Mouse (Mus musculus): Measurements from ENCODE around the gene Mrtfa. TPM values are rescaled to one million over a fixed set of nuclear protein-coding genes. Genes with fewer than 3 reads are reported as not detected.

The Mrtfa gene
- total RNA-seq, 2 experiments from 2014 or later, result 23.7 to 26.2 TPM

DNA sequence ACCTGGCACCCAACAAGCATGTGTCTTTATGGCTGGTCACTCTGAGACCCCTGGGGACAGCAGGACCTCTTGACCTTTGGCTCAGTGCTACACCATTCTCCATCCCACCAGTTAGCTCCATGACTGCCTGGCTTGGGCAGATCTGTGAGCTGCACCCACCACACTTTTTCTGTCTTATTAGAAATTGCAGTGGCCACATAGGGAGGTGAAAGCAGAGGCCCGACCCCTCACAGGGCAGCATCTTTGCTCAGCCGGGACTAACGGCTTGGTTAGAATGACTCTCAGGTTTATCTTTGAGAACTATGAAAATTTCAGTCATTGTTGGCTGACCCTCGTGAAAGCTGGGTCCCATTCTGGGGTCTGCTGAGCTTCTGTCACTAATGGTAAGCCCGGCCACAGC lies 163.7 kb downstream of the Mrtfa start:
- DNase-seq, result no peak

DNA sequence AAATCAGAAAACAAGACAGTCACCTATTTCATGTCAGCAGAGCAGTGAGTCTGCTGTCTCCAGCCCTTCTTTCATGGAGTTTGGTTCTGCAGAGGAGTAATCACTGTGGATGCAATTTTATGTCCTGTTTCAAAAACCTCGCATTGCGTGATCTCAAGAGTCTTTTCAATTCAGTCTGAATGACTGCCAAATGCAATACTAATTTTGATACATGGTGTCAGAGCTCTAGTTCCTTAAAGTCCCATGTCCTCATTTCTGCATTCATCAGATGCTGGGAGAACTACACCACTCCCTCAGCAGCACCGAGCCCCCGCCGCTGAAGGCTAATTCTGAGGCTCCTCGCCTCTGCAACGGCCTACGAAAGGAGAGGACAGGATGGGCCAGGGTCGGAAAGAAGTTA lies 166.7 kb downstream of the Mrtfa start:
- no peak for DNase-seq

DNA sequence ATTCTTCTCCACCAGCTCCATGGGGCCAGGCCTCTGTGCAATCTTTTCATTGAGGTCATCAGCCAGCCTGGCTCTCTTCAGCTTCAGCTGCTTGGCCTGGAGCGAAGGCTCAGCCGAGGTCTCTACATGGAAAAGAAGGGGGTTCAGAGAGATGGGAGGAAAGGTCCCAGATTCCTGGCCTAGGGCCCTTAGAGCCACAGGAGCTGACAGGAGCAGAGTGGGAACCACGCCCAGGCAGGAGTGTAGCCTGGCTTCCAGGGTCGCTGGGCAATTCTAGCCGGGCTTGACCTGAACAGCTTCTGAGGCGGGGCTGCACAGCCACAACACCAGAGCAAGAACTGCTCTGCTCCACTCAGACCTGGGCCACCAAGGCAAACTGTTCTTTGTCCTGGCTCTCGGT lies 168.1 kb downstream of the Mrtfa start:
- no peak for DNase-seq

DNA sequence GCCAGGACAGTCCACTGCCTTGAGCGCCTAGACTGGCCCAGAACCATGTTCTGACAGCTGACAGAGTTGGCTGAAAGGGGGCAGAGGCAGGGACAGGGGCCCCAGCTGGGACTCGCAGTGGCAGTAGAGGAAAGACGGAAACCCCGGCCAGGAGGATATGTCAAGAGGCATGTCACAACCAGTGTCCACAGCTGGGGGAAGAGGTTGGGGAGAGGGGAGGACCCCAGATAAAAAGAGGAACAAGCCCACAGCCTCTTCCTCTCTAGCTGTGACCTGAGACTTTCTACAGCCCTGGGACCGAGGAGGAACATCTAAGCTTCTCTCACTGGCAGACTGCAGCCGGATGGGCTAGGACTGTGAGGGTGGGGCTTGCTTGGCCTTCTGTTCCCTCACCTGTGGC lies 169.2 kb downstream of the Mrtfa start:
- no peak for DNase-seq

DNA sequence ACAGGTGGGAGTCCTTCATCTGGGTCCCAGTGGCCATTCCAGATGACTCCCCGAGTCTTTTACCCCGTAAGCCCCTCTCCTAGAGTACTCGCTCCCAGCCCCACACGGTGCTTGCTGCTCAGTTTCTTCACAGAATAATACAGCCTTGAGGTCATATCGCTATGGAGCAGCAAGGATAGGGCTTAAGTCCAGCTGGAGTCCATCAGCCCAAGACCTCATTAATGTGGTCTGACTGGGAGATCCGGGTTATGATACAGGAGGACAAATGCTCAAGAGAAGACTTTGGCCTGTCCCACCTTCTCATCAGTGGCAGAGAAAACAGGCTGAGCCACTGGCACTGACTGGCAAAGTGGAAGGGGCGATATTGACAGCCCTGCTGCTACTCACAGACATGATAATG lies 173.2 kb downstream of the Mrtfa start:
- no peak for DNase-seq

DNA sequence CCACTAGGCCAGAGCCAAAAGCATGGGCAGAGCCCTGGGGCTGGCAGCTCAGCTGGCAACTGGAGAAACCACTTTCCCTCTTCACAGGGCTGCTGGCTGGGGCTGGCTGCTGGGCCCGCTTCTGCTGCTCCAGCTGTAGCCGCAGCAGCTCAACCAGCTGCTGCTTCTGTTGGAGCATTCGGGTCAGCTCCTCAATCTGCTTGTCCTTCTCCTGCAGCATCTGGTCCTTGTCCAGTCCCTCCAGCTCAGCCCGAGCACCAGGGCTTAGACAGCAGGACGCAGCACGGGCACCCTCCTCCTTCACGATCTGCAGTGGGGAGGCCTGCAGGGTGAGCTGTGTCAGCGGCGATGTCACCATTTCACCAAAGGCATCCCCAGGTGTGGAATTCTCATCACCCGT lies 174.1 kb downstream of the Mrtfa start:
- no peak for DNase-seq

DNA sequence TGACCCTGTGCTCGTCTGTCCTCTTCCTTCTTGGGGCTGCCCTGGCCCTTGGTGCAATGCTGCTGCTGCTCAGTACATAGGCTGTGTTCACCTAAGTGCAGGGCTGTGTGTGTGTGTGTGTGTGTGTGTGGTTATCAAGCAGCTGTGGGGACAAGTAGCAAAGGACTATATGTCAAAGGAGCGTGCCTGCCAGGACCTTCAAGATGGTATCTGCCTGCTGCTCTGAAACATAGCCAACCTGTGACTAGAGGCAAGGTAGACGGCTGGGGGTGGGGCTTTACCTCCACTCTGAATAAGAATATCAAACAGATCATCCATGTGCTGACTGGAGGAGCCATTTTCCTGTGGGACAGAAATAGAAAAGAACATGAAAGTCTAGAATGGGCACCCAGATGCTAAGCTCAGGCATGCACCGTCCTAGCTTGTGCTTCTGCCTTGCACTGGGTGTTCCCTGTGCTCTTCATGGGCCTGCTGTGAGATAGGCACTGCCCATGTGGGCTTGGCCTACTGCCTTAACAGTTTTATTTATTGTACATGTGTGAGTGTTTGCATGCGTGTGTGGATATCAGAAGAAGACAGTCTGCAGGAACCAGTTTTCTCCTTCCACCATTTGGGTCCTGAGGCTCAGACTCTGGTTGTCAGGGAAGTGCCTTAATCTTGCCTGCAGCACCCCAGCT lies 175.4 kb downstream of the Mrtfa start:
- no peak for DNase-seq

DNA sequence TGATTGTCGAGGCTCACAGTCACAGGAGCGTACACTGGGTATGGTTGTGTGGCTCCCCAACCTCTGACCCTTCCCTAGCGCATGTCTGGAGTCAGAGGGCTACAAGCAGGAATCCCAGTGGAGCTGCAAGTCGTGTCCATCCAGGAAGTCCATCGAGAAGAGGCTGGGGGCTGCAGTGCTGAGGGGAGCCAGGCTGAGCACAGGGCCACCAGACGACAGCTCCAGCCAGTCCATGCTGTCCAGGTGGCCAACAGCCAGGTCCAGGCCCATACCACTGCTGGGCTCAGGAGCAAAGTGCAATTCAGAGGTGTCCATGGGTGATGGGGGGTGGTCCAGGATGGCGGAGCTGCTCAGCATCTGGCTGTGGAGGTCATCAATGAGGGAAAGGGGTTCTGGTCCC lies 177.4 kb downstream of the Mrtfa start:
- DNase-seq, result no peak

DNA sequence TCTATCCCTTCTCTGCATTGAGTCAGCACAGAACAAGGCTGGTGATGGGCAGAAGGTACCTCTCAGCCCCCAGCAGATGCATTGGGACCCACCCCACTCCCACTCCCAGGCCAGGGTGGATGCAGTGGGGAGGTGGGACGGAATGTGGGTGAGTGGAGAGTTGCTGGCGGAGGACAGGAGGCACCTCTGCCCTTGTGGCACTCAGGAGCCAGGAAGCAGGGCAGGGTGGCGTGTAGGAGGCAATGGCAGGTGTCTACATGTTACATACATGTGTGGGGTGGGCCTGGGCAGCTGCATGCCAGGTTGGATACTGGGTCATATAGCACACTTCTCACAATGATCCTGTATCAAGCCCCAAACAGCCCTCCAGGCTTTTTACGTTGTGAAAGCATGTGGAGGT lies 178.2 kb downstream of the Mrtfa start:
- DNase-seq, result no peak

DNA sequence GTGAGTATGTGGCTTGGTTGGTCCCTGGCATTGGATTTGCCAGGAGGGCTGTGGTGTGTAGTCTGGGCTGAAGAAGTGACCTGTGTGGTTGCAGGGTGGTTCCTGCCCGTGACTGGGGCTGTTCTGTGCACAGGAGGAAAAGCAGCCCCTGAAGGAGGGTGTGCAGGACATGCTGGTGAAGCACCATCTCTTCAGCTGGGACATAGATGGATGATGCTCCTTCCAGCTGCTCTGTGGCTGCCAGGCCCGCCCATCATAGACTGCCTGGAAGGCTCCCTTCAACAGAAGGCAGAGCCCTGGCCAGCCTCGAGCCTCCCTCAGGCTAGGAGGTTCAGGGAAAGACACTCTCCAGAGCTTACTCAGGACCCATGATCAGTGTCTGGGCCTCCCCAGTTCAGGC lies 179.0 kb downstream of the Mrtfa start:
- DNase-seq, result no peak

DNA sequence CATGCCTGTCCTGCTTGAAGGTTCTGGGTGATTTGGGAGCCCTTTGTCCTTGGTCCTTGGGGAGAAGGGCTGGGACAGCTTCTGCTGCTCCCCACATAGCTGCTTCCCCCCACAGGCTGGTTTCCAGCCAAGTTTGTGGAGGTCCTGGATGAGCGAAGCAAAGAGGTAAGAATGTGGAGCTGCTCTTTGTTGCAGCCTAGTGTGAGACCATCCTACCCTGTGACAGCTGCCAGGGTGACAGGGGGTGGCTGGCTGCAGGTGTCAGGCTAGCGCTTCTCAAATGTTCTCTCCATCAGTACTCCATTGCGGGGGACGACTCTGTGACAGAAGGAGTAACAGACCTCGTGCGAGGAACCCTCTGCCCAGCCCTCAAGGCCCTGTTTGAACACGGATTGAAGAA lies 180.4 kb downstream of the Mrtfa start:
- no peak for DNase-seq

DNA sequence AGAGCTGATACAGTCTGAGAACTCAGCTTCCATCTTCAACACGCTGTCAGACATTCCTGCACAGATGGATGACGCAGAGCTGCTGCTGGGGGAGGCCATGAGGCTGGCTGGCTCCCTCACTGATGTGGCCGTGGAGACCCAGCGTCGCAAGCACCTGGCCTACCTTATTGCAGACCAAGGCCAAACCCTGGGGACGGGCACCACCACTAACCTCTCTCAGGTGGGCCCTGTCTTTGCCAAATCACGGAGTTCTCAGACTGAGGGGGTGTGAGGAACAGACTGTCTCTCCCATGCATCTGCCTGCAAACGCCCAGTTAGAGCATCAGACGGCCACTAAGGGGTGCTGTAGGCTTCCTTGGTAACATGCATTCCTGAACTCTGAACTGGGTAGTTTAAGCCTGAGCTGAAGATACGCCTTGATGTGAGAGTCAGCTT lies 181.9 kb downstream of the Mrtfa start:
- DNase-seq, result no peak

DNA sequence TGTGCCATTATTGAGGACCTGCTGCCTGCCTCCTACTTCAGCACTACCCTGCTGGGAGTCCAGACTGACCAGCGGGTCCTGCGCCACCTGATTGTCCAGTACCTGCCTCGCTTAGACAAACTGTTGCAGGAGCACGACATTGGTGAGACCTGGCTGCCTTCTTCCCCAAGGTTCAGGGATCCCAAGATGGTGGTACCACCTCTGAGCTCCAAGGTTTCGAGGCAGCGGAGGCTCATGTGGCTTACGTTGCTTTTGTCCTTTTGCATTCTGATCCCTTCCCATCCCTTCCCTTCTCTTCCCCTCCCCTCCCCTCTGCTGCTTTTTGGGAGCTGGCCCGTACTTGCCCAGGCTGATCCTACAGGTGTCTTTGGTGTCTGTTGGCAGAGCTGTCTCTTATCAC lies 182.7 kb downstream of the Mrtfa start:
- DNase-seq, result no peak

DNA sequence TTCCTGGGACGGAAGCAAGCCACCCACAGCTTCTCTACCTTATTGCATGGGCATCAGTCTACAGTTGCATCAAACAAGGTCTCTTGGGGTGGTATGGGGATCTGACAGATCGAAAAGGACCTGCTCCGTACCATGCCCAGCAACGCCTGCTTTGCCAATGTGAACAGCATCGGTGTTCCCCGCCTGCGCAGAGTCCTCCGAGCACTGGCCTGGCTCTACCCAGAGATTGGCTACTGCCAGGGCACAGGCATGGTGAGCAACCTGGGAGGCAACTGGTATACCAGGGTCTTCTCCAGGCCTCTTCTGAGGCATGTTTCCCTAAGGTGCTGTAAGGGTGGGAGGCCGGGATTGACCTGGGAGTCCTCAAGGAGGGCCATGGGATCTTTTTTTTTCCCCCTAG lies 183.2 kb downstream of the Mrtfa start:
- DNase-seq, result no peak

DNA sequence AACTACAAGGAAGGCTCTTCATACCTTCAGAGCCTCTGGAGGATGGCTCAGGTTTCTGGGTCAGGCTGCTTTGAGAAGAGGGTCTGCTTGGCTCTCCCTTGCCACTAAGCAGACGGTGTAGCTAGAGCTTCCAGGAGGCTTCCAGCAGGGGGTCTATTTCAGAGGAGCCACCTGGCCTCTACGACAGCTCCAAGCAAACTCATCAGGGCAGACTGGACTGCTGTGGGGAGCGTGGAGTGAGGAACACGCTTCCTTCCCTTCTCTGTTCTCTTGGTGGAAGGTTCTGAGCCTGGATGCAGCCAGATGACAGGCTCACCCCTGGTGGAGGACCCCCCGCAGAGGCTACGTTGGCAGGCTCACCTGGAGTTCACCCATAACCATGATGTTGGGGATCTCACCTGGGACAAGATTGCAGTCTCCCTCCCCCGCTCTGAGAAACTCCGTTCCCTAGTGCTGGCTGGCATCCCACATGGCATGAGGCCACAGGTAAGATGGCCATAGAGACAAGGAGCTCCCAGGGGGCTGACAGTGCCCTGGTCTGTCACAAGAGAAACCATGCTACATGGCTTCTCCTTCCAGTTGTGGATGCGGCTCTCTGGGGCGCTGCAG lies 184.3 kb downstream of the Mrtfa start:
- DNase-seq, result no peak

DNA sequence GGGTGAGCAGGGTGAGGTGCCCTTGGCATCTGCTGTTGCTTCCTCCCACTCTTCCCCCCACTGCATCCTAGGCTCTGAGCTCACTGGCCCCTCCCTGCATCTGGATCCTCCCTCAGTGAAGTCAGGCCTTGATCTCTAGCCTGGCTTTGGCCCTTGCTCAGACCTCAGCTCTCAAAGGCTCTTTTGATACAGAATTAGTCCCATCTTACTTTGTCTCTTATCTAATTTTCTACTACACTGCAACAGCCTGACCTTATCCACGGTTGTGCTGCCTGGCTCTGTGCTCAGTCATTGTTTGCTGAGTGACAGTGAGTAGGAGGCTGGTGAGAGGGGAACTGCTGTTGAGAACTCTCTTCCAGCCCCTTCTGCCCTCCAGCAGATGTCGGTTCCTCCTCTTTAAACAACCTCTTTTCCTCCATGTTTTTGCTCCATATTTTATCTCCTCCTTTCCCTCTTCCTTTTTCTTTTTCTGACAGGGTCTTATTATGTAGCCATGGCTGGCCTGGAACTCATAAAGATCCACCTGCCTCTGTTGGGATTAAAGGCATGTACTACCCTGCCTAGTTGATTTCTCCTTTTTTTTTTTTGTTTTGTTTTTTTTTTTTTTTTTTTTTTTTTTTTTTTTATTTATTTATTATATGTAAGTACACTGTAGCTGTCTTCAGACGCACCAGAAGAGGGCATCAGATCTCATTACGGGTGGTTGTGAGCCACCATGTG lies 190.0 kb downstream of the Mrtfa start:
- DNase-seq, result no peak

DNA sequence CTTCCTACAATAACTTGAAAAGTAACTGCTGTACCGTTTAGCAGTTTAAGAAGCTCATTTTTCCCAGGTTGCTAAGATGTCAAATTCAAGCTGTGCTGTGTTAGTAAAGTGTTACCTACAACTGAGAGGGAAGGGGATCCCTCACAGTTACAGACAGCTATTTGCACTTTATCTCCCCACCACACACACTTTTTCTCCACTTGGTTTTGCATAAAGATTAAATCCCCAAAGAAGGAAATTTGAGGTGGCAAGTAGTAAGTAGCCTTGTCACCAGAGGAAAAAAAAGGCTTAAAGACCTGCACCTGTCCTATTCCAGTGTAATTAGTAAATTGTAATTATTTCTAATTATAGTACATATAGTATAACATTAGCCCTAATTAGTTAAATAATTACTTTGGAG lies 193.5 kb downstream of the Mrtfa start:
- no peak for DNase-seq

DNA sequence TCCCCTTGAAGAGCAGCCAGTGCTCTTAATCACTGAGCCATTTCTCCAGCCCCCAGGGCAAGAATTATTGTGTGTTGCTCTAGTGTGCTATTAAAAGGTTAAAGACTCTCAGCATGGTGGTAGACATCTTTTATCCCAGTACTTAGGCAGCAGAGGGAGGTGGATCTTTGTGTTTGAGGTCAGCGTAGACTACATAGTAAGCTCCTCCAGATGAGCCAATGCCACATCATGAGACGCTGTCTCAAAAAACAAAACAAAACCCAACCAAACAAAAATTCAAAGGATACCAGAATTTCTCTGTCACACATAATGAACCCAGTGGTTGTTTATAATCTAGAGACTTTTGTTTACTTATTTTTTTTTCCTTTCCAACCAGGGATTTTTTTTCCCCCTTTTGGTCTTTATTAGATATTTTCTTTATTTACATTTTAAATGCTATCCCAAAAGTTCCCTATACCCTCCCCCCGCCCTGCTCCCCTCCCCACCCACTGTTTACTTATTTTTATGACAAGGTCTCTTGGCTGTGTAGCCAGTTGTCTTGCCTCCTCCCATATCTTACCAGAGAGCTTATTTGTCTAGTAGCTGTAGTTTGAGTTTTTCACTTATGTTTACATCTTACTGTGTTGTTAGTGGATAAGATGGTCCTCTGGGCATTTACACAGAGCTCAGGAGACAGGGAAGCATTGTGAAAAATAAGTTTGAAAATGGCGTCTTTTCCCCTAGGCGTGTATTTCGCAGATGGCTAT lies 194.3 kb downstream of the Mrtfa start:
- no peak for DNase-seq

DNA sequence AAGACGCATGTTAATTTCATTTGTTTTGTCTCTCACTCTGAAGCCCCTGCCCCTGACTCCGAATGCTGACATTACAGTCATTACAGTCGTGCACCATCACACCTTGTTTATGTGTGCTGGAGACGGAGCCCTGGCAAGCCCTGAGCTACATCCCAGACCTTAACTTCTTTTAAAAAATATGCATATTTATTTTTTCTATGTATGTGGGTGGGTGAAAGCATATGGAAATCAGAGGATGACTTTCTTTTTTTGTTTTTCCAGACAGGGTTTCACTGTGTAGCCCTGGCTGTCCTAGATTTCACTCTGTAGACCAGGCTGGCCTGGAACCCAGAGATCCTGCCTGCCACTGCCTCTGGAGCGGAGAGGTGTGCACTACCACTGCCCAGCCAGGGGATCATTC lies 195.6 kb downstream of the Mrtfa start:
- DNase-seq, result no peak

DNA sequence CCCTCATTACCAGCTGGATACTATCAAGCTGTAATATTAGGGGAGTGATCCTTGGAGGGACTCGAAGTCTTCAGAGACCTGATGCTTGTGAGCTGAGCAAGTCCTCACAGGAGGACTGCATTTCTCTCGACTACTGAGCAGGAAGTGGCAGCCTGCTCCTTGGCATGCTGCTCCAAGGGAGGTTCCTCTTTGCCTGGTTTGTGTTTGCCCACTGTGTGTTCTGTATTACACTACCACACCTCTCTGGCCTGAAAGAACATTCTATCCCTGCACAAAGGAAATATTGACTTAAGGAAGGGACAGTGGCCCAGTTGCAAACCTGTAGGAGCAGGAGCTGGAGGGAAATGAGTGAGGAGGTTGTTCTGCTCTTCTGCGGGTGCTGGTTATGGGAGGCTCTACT lies 200.8 kb downstream of the Mrtfa start:
- no peak for DNase-seq

DNA sequence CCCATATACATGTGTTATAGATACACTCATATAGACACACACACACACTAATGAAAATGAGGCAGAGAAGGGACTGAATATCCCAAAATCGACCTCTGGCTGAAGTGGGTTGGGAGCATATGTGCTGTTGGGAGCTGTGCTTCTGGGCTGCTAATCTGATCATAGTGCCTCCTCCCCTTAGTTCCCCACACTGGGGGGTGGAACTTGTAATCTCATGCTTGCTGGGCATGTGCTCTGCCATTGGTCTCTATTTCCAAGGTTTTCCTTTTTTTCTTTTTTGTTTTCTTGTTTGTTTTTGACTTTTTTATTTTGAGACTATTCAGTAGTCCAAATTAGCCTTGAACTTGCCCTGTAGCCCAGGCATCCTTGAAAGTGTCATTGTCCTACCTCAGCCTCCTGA lies 202.2 kb downstream of the Mrtfa start:
- no peak for DNase-seq

DNA sequence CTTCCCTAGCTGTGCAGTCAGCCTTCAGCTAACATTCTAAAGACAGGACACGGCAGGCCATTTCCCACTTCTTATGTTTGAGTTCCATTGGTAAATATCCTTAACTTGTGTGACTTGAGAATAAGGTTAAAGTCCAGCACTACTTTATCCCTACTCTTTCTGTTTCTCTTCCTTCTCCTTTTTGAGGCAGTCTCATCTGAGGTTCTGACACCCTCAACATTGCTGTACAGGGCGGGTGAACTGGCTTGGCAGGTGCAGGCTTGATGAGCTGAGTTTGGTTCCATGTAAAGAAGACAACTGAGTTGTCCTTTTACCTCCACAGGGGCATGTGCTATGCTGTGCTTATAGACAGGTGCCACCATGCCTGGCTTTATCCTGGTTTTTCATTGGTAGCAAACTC lies 207.3 kb downstream of the Mrtfa start:
- DNase-seq, result no peak

DNA sequence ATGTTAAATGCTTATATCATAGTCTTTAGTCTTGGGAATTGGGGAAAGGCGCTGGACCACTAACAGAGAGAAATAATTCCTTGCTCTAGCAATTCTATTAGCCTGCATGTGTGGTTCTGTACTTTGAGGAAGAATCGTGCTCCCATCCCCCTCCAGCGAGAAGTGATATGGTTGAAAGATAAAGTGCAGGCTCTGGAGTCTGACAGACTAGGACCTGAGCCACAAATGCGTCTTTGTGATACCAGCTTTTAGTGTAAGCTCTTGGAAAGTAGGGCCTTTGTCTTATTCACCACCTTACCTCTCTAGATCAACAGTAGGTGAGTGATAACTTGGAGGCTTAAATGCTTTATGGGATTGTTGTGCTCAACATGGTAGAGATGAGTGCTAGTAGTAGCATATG lies 209.4 kb downstream of the Mrtfa start:
- no peak for DNase-seq
